Mouse (Mus musculus): ENCODE results near the gene Gm49601. TPM values are rescaled to one million over a fixed set of nuclear protein-coding genes. Genes with fewer than 3 reads are reported as not detected.

The Gm49601 gene
- polyA plus RNA-seq, 1 experiment, result 156 TPM

DNA sequence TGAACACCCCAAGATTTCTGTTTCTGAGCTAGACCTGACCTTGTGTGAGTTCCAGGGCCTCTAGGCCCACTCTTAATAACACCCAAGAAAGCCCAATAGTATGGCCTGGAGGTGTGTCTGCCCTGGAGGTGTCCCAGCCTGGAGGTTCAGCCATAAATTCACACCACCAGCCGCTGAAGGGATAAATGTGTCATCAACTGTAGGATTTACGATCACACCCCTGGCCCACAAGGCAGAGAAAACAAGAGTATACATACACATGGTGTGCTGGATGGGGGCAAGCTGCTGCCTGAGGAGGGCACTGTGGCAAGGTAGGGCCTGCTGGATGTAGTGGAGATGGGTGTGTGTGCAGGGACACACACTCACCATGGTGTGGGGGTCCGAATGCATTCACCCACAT is 12.9 kb downstream of the Gm49601 start:
- Histone ChIP-seq H3K36me3 (ENCODE audit: control insufficient read depth, insufficient read depth, low read length) (no peaks in the 10 kb centered on the region), H3K27ac (ENCODE audit: insufficient read depth, low read depth, low read length) (no peak overlapping the region), H3K4me3 (ENCODE audit: low read depth, low read length) (no peak overlapping the region), H3K4me1 (ENCODE audit: control insufficient read depth, insufficient read depth, insufficient read length, low read length) (peaks cover 9% of the 10 kb centered on the region; the same call in 1 of the 2 replicates), H3K27me3 (ENCODE audit: control insufficient read depth, insufficient read depth, low read length) (0 out of 2 replicates have a peak, but pooled peaks cover 3% of the 10 kb centered on the region)
- WGBS, result 85% methylated on average over 3 of the region's 3 CpGs
- TF ChIP-seq CTCF (IDR thresholded peaks at IDR 0.05; ENCODE audit: extremely low read depth, insufficient read length, insufficient replicate concordance, low read depth, low read length) (no peak), POLR2A (IDR thresholded peaks at IDR 0.05; ENCODE audit: low read depth, low read length) (no peak)

DNA sequence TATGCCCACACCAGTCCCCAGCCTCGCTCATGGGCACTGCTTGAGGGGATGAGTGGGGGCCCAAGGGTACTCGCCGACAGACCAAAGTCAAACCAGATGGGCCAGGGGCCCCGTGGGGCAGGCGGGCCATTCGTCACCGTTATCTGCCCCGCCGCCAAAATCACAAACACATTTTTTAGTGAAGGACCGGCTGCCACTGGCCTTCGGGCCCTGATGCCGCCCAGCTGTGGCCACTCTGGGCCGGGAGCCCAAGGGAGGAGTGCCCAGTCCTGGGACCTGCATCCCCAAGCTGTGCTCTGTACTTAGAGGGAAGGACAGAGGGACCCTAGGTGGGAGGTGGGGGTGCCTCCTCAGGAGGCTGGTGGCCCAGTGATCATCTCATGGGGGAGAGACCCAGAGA is 14.5 kb downstream of the Gm49601 start:
- Histone ChIP-seq H3K27ac (ENCODE audit: insufficient read depth, low read depth, low read length) (no peak overlapping the region), H3K36me3 (ENCODE audit: control insufficient read depth, insufficient read depth, low read length) (no peaks in the 10 kb centered on the region), H3K4me3 (ENCODE audit: low read depth, low read length) (no peak overlapping the region), H3K27me3 (ENCODE audit: control insufficient read depth, insufficient read depth, low read length) (0 out of 2 replicates have a peak, but pooled peaks cover 3% of the 10 kb centered on the region), H3K4me1 (ENCODE audit: control insufficient read depth, insufficient read depth, insufficient read length, low read length) (no peaks in the 10 kb centered on the region)
- no peak for TF ChIP-seq POLR2A (IDR thresholded peaks at IDR 0.05; ENCODE audit: low read depth, low read length)
- no peak for TF ChIP-seq CTCF (IDR thresholded peaks at IDR 0.05; ENCODE audit: extremely low read depth, insufficient read length, insufficient replicate concordance, low read depth, low read length)
- WGBS, result 74% methylated on average over 13 of the region's 13 CpGs

DNA sequence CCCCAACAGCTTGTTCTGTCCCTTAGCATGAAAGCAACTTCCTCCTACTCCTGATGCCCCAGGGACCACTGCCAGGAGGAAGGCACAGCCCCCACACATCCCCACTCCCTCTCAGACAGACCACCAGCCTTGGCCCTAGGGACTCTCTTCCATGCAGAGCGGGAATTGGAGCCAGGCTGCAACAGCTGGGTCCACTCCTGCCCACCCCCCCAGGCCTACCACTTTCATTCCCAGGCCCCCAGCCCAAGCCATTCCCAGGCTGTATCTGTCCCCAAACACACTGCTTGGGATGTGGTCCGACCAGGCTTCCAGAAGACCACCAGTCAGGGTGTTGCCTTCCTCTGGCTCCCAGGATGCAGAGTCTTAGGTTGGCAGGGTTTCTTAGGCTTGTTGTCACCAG is 17.1 kb downstream of the Gm49601 start:
- Histone ChIP-seq H3K27me3 (ENCODE audit: control insufficient read depth, insufficient read depth, low read length) (0 out of 2 replicates have a peak, but pooled peaks cover 3% of the 10 kb centered on the region), H3K36me3 (ENCODE audit: control insufficient read depth, insufficient read depth, low read length) (no peaks in the 10 kb centered on the region), H3K4me3 (ENCODE audit: low read depth, low read length) (no peak overlapping the region), H3K4me1 (ENCODE audit: control insufficient read depth, insufficient read depth, insufficient read length, low read length) (no peaks in the 10 kb centered on the region), H3K27ac (ENCODE audit: insufficient read depth, low read depth, low read length) (no peak overlapping the region)
- 88% methylated on average over 2 of the region's 2 CpGs for WGBS
- no peak for TF ChIP-seq CTCF (IDR thresholded peaks at IDR 0.05; ENCODE audit: extremely low read depth, insufficient read length, insufficient replicate concordance, low read depth, low read length)
- TF ChIP-seq POLR2A (IDR thresholded peaks at IDR 0.05; ENCODE audit: low read depth, low read length), result no peak

DNA sequence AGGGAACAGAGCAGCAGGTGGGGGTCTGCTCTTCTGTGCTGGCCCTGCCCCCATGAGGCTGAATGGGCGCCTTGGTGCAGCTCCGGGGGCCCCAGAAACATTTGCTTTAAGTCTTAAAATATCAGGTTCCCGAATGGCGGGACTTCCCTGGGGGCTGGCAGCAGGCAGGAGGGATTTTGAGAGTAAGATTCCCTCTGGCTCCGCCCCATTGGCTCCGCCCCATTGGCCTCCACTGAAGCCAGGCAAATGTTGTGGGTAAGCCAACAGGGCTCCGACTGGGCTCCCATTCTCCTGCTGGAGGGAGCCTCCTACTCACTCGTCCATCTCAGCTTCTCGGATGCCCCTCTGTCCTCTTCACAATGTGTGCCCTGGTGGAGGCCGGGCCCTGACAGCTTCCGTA is 18.0 kb downstream of the Gm49601 start:
- H3K4me3 ChIP-seq (ENCODE audit: low read depth, low read length), result no peak overlapping the region
- H3K27me3 ChIP-seq (ENCODE audit: control insufficient read depth, insufficient read depth, low read length), result 0 out of 2 replicates have a peak, but pooled peaks cover 3% of the 10 kb centered on the region
- no peak overlapping the region for H3K27ac ChIP-seq (ENCODE audit: insufficient read depth, low read depth, low read length)
- no peaks in the 10 kb centered on the region for H3K4me1 ChIP-seq (ENCODE audit: control insufficient read depth, insufficient read depth, insufficient read length, low read length)
- 34% methylated on average over 11 of the region's 11 CpGs for WGBS
- no peaks in the 10 kb centered on the region for H3K36me3 ChIP-seq (ENCODE audit: control insufficient read depth, insufficient read depth, low read length)
- no peak for TF ChIP-seq CTCF (IDR thresholded peaks at IDR 0.05; ENCODE audit: extremely low read depth, insufficient read length, insufficient replicate concordance, low read depth, low read length)

DNA sequence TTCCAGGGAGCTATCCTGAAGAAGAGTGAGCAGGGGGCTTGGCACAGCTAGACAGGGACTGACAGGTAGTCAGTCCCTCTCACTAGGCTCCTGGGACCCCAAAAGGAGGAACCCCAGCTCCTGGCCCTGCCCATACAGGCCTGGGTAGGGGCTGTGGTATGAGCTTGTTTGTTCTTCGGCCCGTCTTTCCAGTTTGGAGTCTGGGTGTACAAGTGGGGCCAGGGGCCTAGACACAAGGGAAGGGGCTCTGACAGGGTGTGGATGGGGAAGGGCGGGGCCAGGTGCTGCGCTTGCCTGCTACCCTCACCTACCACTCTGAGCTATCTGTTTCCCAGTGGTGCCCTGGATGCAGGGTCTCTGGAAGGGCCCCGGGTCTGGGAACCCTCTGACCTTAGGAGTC is 20.5 kb downstream of the Gm49601 start:
- no peaks in the 10 kb centered on the region for H3K4me1 ChIP-seq (ENCODE audit: control insufficient read depth, insufficient read depth, insufficient read length, low read length)
- H3K27me3 ChIP-seq (ENCODE audit: control insufficient read depth, insufficient read depth, low read length), result 0 out of 2 replicates have a peak, but pooled peaks cover 3% of the 10 kb centered on the region
- WGBS, result 76% methylated on average over 5 of the region's 5 CpGs
- H3K27ac ChIP-seq (ENCODE audit: insufficient read depth, low read depth, low read length), result no peak overlapping the region
- no peak for TF ChIP-seq POLR2A (IDR thresholded peaks at IDR 0.05; ENCODE audit: low read depth, low read length)
- TF ChIP-seq CTCF (IDR thresholded peaks at IDR 0.05; ENCODE audit: extremely low read depth, insufficient read length, insufficient replicate concordance, low read depth, low read length), result no peak
- H3K4me3 ChIP-seq (ENCODE audit: low read depth, low read length), result no peak overlapping the region
- H3K36me3 ChIP-seq (ENCODE audit: control insufficient read depth, insufficient read depth, low read length), result no peaks in the 10 kb centered on the region

DNA sequence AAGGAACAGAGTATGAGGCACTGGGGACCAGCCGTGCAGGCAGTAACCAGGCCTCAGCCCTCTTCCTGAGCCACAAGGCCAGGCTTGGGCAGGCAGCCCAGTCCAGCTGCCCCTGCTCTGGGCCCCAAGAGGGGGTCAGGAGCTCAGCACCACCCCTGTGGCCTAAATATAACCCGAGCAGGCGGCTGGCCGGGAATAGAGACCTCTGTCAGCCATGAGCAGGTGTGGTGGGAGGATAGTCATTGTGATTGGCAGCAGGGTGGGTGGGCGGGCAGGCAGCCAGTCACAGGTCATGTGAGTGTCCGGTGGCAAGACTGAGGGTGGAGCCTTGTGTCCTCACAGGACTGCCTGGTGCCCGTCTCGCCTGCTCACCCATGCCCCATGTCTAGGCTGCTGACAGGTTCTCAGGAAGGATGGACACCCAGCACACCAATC is 21.9 kb downstream of the Gm49601 start:
- no peak overlapping the region for H3K4me3 ChIP-seq (ENCODE audit: low read depth, low read length)
- TF ChIP-seq POLR2A (IDR thresholded peaks at IDR 0.05; ENCODE audit: low read depth, low read length), result no peak
- no peak for TF ChIP-seq CTCF (IDR thresholded peaks at IDR 0.05; ENCODE audit: extremely low read depth, insufficient read length, insufficient replicate concordance, low read depth, low read length)
- no peak overlapping the region for H3K27ac ChIP-seq (ENCODE audit: insufficient read depth, low read depth, low read length)
- H3K4me1 ChIP-seq (ENCODE audit: control insufficient read depth, insufficient read depth, insufficient read length, low read length), result no peaks in the 10 kb centered on the region
- H3K36me3 ChIP-seq (ENCODE audit: control insufficient read depth, insufficient read depth, low read length), result no peaks in the 10 kb centered on the region
- WGBS, result 74% methylated on average over 8 of the region's 8 CpGs
- H3K27me3 ChIP-seq (ENCODE audit: control insufficient read depth, insufficient read depth, low read length), result no peaks in the 10 kb centered on the region

DNA sequence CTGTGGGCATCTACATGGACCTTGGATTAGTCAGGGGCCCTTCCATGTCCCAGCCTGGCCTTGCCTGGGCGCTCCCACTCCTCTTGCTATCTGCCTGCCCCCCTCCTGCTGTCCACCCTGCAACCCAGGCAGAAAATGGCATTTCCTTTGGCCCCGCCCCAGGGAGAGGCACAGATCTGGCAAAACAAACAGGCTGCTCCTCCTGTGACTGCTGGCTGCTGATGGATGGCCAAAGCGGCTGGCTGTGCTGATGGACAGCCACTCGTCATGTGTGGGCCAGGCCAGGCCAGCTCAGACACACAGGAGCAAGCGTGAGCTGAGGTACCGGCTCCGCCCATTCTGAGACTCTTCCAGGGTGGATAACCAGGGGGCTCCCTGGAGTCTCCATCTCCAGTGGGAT is 24.8 kb downstream of the Gm49601 start:
- H3K36me3 ChIP-seq (ENCODE audit: control insufficient read depth, insufficient read depth, low read length), result no peaks in the 10 kb centered on the region
- H3K4me3 ChIP-seq (ENCODE audit: low read depth, low read length), result no peak overlapping the region
- no peaks in the 10 kb centered on the region for H3K4me1 ChIP-seq (ENCODE audit: control insufficient read depth, insufficient read depth, insufficient read length, low read length)
- no peaks in the 10 kb centered on the region for H3K27me3 ChIP-seq (ENCODE audit: control insufficient read depth, insufficient read depth, low read length)
- no peak overlapping the region for H3K27ac ChIP-seq (ENCODE audit: insufficient read depth, low read depth, low read length)
- no peak for TF ChIP-seq POLR2A (IDR thresholded peaks at IDR 0.05; ENCODE audit: low read depth, low read length)
- TF ChIP-seq CTCF (IDR thresholded peaks at IDR 0.05; ENCODE audit: extremely low read depth, insufficient read length, insufficient replicate concordance, low read depth, low read length), result no peak
- WGBS, result 72% methylated on average over 7 of the region's 7 CpGs

Data from small intestine, adult 2 months (tissue).